Mouse (Mus musculus): ENCODE data around the gene A630089N07Rik.

The A630089N07Rik gene

GRCm38 (mm10) chr16:97961381-97962150 is 120.7 kb downstream of the A630089N07Rik start:
- DNase-seq = no peak

GRCm38 (mm10) chr16:97960348-97960747 is 121.9 kb downstream of the A630089N07Rik start:
- DNase-seq = no peak

DNA sequence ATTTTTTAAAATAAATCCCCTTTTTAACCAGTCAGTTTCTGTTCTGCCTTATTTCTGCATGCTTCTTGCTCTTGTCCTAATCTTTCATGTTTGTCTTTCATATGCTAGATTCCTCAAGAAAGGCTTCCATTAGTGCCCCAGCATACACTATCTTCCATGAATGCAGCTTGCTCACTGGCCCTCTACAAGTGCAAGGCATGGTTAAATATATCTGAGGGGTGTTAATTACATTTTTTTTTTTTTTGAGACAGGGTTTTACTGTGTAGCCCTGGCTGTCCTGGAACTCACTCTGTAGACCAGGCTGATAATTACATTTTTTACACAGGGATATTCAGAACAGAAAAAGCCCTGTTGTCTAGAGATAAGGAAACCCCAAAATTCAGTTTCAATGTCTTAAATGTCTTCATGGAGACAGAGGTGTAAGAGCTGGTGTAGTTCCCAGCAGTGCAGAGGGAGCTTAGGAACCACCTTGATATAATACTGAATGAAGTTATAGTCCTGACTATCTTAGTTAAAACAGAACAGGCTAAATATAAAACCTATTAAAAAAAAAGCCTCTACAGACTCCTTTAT is 123.8 kb downstream of the A630089N07Rik start:
- DNase-seq = no peak

GRCm38 (mm10) chr16:97957626-97958025 is 124.6 kb downstream of the A630089N07Rik start:
- no peak for DNase-seq

DNA sequence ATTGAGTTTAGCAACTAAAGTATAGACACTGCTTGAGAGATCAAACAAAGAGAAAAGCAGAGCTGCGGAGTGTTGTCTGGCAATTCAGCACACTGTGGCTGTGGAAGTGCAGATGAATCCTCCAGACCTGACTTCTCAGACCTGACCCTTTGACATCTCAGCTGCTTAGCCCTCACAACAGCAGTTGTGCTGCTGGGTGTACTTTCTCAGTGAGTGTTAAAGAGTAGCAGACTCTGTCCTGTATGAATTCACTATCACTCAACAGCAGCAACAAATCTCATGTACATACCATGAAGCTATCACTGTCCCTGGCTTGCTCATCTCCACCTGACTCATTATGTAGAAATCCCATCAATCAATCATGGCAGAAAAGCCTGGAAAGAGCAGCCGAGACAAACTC is 126.2 kb downstream of the A630089N07Rik start:
- no peak for DNase-seq

GRCm38 (mm10) chr16:97953300-97953699 is 128.9 kb downstream of the A630089N07Rik start:
- no peak for DNase-seq

GRCm38 (mm10) chr16:97952801-97953200 is 129.4 kb downstream of the A630089N07Rik start:
- DNase-seq = peak; percentile 52

- no peak for DNase-seq
These were observed 129.9 kb downstream of the A630089N07Rik start for GRCm38 (mm10) chr16:97952371-97952770.
